Mouse (Mus musculus) forebrain, embryonic 12.5 days (tissue): Measurements from ENCODE around the gene Rhobtb1. TPM values are rescaled to one million over a fixed set of nuclear protein-coding genes. Genes with fewer than 3 reads are reported as not detected.
A peak's percentile ranks its signal among the peaks of the same experiment; 100 is the strongest.

Experiments
- ATAC-seq: fragments of 200-750 bp; cut with Nextera tagmentation; 2 replicates; pipeline ENCODE4 v1.8.0; 2017; ENCODE audit warnings: moderate TSS enrichment; ENCODE audit not compliant: low FRiP score
- H3K27ac ChIP-seq: fragments of 300-500 bp; sonication (generic); 2 replicates; pipeline ENCODE4 v1.5.1; 2016; ENCODE audit warnings: mild to moderate bottlenecking
- H3K27me3 ChIP-seq: fragments of 300-500 bp; sonication (generic); 2 replicates; pipeline ENCODE4 v1.6.1; 2016; ENCODE audit warnings: mild to moderate bottlenecking
- H3K36me3 ChIP-seq: fragments of 300-500 bp; sonication (generic); replicated peaks from 2 replicates; pipeline ENCODE4 v1.6.1; 2016; ENCODE audit warnings: mild to moderate bottlenecking
- H3K4me1 ChIP-seq: fragments of 300-500 bp; sonication (generic); 2 replicates; pipeline ENCODE4 v1.6.1; 2016
- H3K4me2 ChIP-seq: fragments of 300-500 bp; sonication (generic); 2 replicates; pipeline ENCODE4 v1.6.1; 2016; ENCODE audit warnings: mild to moderate bottlenecking, moderate library complexity
- H3K4me3 ChIP-seq: fragments of 300-500 bp; sonication (generic); replicated peaks from 2 replicates; pipeline ENCODE4 v1.5.1; 2016; ENCODE audit warnings: mild to moderate bottlenecking
- H3K9ac ChIP-seq: fragments of 300-500 bp; sonication (generic); 2 replicates; pipeline ENCODE4 v1.6.1; 2016; ENCODE audit warnings: mild to moderate bottlenecking
- H3K9me3 ChIP-seq: fragments of 300-500 bp; sonication (generic); 2 replicates; pipeline ENCODE4 v1.6.1; 2016
- WGBS: fragments of 180-500 bp; shearing (Covaris S2); methylation state at CpG from one replicate; pipeline ENCODE4 v1.1.7; 2016; 5-methylcytosine and 5-hydroxymethylcytosine counted together
- polyA plus RNA-seq: library from polyadenylated mRNA; unstranded; fragments of >200 nt; fragmentation: Nextera tagmentation; extraction: Ambion mirVana; gene quantifications from 2 replicates; pipeline ENCODE4 v1.2.1, GENCODE M21; 2016

Rhobtb1 gene
- polyA plus RNA-seq, 1 experiment from 2014 or later, result 17.8 TPM

DNA sequence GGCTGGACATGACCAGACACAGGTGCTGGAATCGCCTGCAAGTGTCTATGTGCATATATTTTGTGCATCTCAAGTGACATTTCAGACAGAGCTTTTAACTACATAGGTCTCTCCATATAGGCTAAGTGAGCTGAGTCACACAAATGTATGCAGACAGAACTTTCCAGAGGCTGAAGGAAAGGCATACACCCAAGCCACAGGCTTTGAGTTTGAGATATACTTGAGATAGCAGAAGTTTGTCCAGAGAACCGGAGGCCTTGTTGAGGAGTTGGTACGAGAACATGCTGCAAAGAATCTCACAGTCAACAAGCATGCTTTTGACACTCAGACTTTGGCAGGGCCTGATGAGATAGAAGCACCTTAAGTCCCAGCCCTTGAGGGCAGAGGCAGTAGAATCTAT is 151.4 kb downstream of the Rhobtb1 start:
- H3K4me1 ChIP-seq, result no peaks in the 10 kb centered on the region
- H3K36me3 ChIP-seq, result no peaks in the 10 kb centered on the region
- no peak for ATAC-seq
- no peak overlapping the region for H3K4me2 ChIP-seq
- H3K27ac ChIP-seq, result no peak overlapping the region
- H3K9ac ChIP-seq, result no peak overlapping the region
- no peaks in the 10 kb centered on the region for H3K9me3 ChIP-seq
- H3K27me3 ChIP-seq, result no peaks in the 10 kb centered on the region
- 91% methylated on average over 3 of the region's 3 CpGs for WGBS
- no peak overlapping the region for H3K4me3 ChIP-seq

- WGBS, result 90% methylated on average over 3 of the region's 3 CpGs
- no peaks in the 10 kb centered on the region for H3K36me3 ChIP-seq
- no peak for ATAC-seq
- no peak overlapping the region for H3K27ac ChIP-seq
- no peak overlapping the region for H3K9ac ChIP-seq
- no peak overlapping the region for H3K4me2 ChIP-seq
- H3K27me3 ChIP-seq, result no peaks in the 10 kb centered on the region
- no peaks in the 10 kb centered on the region for H3K4me1 ChIP-seq
- no peak overlapping the region for H3K4me3 ChIP-seq
- H3K9me3 ChIP-seq, result no peaks in the 10 kb centered on the region
Measured at GRCm38 (mm10) chr10:69304819-69305218, 153.6 kb downstream of the Rhobtb1 start.

GRCm38 (mm10) chr10:69305600-69305999 is 154.4 kb downstream of the Rhobtb1 start:
- 83% methylated on average over 7 of the region's 7 CpGs for WGBS
- Histone ChIP-seq H3K4me1 (0 out of 2 replicates have a peak, but pooled peaks cover 2% of the 10 kb centered on the region), H3K27ac (no peak overlapping the region), H3K4me2 (no peak overlapping the region), H3K9ac (no peak overlapping the region), H3K9me3 (no peaks in the 10 kb centered on the region), H3K36me3 (no peaks in the 10 kb centered on the region), H3K27me3 (no peaks in the 10 kb centered on the region), H3K4me3 (no peak overlapping the region)
- ATAC-seq, result no peak

DNA sequence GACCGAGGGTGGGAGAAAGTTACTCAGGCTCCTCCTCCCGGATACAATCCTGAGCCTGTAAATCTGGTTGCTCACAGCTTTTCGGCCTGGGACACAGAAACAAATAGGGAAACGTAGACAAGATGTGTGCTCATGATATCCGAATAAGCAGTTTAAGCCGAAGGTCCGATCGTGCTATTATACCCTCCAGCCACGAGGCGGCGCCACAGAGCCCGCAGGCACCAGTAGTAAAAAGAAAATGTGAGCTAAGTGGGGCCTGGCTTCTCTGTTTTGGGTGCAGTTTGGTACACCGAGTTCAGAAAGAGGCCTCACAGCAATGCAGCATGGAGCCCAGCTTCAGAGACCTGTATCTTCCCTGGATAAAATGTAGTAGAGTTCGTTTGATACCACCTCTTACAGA is 155.0 kb downstream of the Rhobtb1 start:
- H3K4me2 ChIP-seq, result no peak overlapping the region
- H3K4me1 ChIP-seq, result 0 out of 2 replicates have a peak, but pooled peaks cover 4% of the 10 kb centered on the region
- no peaks in the 10 kb centered on the region for H3K36me3 ChIP-seq
- no peak for ATAC-seq
- no peaks in the 10 kb centered on the region for H3K9me3 ChIP-seq
- H3K4me3 ChIP-seq, result no peak overlapping the region
- no peak overlapping the region for H3K9ac ChIP-seq
- no peaks in the 10 kb centered on the region for H3K27me3 ChIP-seq
- no peak overlapping the region for H3K27ac ChIP-seq
- 70% methylated on average over 14 of the region's 14 CpGs for WGBS

GRCm38 (mm10) chr10:69307067-69307466 is 155.8 kb downstream of the Rhobtb1 start:
- no peak overlapping the region for H3K9ac ChIP-seq
- H3K27ac ChIP-seq, result no peak overlapping the region
- 0 out of 2 replicates have a peak, but pooled peaks cover 4% of the 10 kb centered on the region for H3K4me1 ChIP-seq
- no peaks in the 10 kb centered on the region for H3K36me3 ChIP-seq
- H3K4me2 ChIP-seq, result no peak overlapping the region
- 42% methylated on average over 5 of the region's 5 CpGs for WGBS
- no peaks in the 10 kb centered on the region for H3K27me3 ChIP-seq
- no peak overlapping the region for H3K4me3 ChIP-seq
- no peak for ATAC-seq
- H3K9me3 ChIP-seq, result no peaks in the 10 kb centered on the region

DNA sequence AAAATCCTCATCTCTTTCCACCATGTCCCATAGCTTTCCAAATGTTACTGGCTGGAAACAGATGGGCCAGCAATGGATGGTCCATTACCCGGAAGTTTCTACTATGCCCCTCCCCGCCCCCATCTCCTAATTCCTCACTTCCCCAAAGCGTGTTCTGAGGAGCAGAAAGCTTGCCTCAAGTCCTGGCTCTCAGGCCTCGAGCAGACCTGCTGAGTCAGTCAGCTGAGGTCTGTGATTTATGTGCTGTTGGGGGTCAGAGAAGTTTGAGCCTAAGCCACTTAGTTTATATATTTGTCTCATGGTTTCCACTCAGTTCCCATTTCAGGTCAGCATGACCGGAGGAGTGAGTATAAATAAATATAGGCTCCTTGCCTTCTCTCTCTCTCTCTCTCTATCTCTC is 157.9 kb downstream of the Rhobtb1 start:
- no peak for ATAC-seq
- Histone ChIP-seq H3K27ac (no peak overlapping the region), H3K9ac (no peak overlapping the region), H3K36me3 (no peaks in the 10 kb centered on the region), H3K27me3 (no peaks in the 10 kb centered on the region), H3K4me2 (no peak overlapping the region), H3K9me3 (no peaks in the 10 kb centered on the region), H3K4me1 (0 out of 2 replicates have a peak, but pooled peaks cover 4% of the 10 kb centered on the region), H3K4me3 (no peak overlapping the region)
- WGBS, result 81% methylated on average over 5 of the region's 5 CpGs

- ATAC-seq, result no peak
- H3K9me3 ChIP-seq, result no peaks in the 10 kb centered on the region
Measured at GRCm38 (mm10) chr10:69311867-69312266, 160.6 kb downstream of the Rhobtb1 start.

GRCm38 (mm10) chr10:69313944-69314343 is 162.7 kb downstream of the Rhobtb1 start:
- Histone ChIP-seq H3K4me3 (no peak overlapping the region), H3K4me1 (0 out of 2 replicates have a peak, but pooled peaks cover 4% of the 10 kb centered on the region), H3K27me3 (no peaks in the 10 kb centered on the region), H3K27ac (no peak overlapping the region), H3K9ac (no peak overlapping the region), H3K4me2 (no peak overlapping the region), H3K9me3 (no peaks in the 10 kb centered on the region), H3K36me3 (no peaks in the 10 kb centered on the region)
- WGBS, result 76% methylated on average over 8 of the region's 8 CpGs
- ATAC-seq, result no peak

More at GRCm38 (mm10) chr10:69311867-69312266, 160.6 kb downstream of the Rhobtb1 start:
- 76% methylated on average over 16 of the region's 16 CpGs for WGBS
- Histone ChIP-seq H3K27me3 (no peaks in the 10 kb centered on the region), H3K27ac (no peak overlapping the region), H3K9ac (no peak overlapping the region), H3K4me1 (0 out of 2 replicates have a peak, but pooled peaks cover 4% of the 10 kb centered on the region), H3K36me3 (no peaks in the 10 kb centered on the region), H3K4me2 (no peak overlapping the region), H3K4me3 (no peak overlapping the region)

DNA sequence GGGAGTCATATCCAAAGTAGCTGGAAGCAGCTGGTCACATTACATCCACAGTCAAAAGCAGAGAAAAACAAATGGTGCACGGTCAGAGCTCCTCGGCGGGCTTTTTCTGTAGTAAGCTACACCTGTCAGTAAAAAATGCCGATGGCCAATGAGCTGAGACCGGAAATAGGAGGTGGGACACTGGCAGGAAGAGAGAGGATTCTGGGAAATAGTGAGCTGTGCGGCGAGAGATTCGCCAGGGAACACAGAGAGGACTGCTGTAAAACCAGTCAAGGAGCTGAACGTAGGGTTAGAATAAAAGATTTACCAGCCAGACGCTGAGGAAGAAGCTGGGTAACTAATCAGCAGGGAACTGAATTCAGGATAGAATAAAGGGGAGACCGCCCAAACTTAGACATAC is 167.3 kb downstream of the Rhobtb1 start:
- no peak overlapping the region for H3K27ac ChIP-seq
- no peaks in the 10 kb centered on the region for H3K36me3 ChIP-seq
- ATAC-seq, result no peak
- H3K4me3 ChIP-seq, result no peak overlapping the region
- no peak overlapping the region for H3K4me2 ChIP-seq
- WGBS, result 89% methylated on average over 11 of the region's 11 CpGs
- no peak overlapping the region for H3K9ac ChIP-seq
- no peaks in the 10 kb centered on the region for H3K27me3 ChIP-seq
- no peaks in the 10 kb centered on the region for H3K4me1 ChIP-seq
- H3K9me3 ChIP-seq, result 0 out of 2 replicates have a peak, but pooled peaks cover 4% of the 10 kb centered on the region

DNA sequence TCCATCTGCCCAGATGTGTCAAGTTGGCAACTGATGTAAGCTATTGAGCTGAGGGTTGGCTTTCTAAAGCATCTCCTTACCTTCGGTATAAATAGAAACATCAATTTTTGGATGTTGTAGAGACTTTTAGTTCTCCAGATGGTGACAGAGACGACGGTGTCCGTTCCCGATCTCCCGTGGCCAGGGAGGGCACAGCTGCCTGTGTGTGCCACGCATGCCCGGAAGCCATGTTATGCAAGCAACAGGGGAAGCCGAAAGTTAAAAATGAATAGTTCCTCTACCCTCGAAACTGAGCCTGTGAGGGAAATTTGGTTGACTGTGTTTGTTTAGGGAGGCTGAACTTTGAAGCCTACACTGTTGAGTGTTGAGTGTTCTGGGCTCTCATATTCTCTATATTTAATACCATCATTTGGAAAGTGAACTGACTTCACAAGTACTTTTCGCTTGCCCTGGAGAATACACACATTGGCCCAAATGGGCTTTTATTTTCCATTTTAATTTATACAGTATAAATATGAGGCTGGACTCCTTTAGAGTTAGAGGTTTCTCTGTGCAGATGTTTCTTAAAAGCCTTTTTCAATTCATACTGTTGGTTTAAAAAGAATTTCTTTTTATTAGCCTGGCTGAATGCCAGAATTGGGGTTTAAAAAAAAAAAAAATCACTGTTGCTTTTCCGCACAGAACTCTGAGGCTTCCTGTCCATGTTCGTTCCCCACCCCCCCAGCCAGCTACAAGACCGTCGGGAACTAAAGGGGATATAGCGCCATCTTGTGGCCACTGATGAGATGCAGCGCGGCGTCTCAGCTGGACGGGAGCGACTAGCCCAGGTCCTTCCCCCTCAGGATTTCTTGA is 169.7 kb downstream of the Rhobtb1 start:
- ATAC-seq, result peak; percentile 75

DNA sequence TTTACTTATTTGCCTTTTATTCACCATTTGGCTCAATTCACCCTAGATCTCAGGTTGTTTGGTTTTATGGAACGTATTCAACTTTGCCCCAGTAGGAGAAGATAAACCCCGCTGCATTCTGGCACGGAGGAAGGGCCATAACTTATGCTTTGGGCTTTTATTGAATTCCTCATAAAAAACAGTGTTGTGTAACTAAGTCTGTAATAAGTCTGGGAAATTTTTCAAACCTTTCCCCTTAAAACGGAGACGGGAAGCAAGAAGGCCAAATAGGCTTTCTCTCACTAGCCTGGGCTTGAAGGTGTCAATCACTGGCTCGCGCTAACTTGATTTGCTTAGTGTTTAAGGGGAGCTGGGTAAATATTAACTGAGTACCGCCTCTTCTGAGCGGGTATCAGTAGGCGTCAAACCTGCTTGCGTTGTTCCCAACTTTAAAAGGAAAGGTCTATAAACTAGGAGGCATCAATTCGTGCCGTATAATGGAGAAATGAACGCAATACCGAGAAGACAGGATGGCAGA is 170.3 kb downstream of the Rhobtb1 start:
- H3K4me3 ChIP-seq, result no peak overlapping the region
- 59% methylated on average over 15 of the region's 15 CpGs for WGBS
- no peak overlapping the region for H3K4me2 ChIP-seq
- 0 out of 2 replicates have a peak, but pooled peaks cover 4% of the 10 kb centered on the region for H3K9me3 ChIP-seq
- no peak overlapping the region for H3K9ac ChIP-seq
- no peaks in the 10 kb centered on the region for H3K36me3 ChIP-seq
- no peaks in the 10 kb centered on the region for H3K27me3 ChIP-seq
- peak; percentile 17; the same call in 1 of the 2 replicates for ATAC-seq
- H3K4me1 ChIP-seq, result no peaks in the 10 kb centered on the region
- H3K27ac ChIP-seq, result no peak overlapping the region

More for the DNA sequence above, 169.7 kb downstream of the Rhobtb1 start:
- Histone ChIP-seq H3K9ac (no peak overlapping the region), H3K36me3 (no peaks in the 10 kb centered on the region), H3K9me3 (0 out of 2 replicates have a peak, but pooled peaks cover 4% of the 10 kb centered on the region), H3K4me3 (no peak overlapping the region), H3K4me2 (no peak overlapping the region), H3K27me3 (no peaks in the 10 kb centered on the region), H3K27ac (no peak overlapping the region), H3K4me1 (no peaks in the 10 kb centered on the region)
- 48% methylated on average over 21 of the region's 21 CpGs for WGBS

- no peak overlapping the region for H3K9ac ChIP-seq
- ATAC-seq, result no peak
- 0 out of 2 replicates have a peak, but pooled peaks cover 4% of the 10 kb centered on the region for H3K4me1 ChIP-seq
- H3K4me3 ChIP-seq, result no peak overlapping the region
- 0 out of 2 replicates have a peak, but pooled peaks cover 4% of the 10 kb centered on the region for H3K9me3 ChIP-seq
- H3K27ac ChIP-seq, result no peak overlapping the region
- no peaks in the 10 kb centered on the region for H3K36me3 ChIP-seq
- 80% methylated on average over 13 of the region's 13 CpGs for WGBS
- H3K4me2 ChIP-seq, result no peak overlapping the region
- no peaks in the 10 kb centered on the region for H3K27me3 ChIP-seq
Measured at GRCm38 (mm10) chr10:69323986-69324385, 172.8 kb downstream of the Rhobtb1 start.
